Mouse (Mus musculus): ENCODE results near the gene Zfp14. TPM values are rescaled to one million over a fixed set of nuclear protein-coding genes. Genes with fewer than 3 reads are reported as not detected.

Zfp14 gene
- polyA plus RNA-seq (2015; fragmentation: Nextera tagmentation; extraction: Ambion mirVana) = 3.5 and 4.4 TPM in 2 replicates

DNA sequence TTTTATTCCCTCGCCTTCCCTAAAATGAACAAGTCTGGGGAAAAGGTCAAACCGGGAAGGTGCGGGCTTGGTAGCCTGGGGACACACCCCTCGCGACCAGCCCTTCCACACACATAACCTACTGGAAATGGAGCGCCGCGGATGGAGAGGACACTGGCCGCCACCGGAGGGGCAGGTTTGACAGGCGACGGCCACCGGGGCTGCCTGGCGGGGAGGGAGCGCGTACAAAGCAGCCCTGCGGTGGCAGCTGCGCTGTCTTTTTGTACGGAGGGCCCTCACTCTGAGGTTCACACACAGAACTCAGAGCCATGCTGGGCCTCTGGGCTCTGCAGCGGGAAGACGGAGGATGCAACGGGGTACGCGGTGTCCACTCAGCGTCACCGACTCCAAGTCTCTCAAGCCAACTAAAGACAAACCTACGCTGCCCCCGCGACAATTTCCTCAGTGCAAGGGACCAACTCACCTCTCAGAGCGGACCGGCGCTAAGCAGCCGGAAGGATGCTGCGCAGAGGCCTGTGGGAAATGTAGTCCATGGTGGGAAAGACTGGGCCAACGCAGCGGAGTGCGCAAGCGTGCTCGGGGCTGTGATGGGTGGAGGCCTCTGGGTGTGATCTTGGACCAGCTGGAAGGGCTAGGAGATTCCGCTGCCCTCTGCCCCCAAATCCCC lies at the start of gene Zfp14:
TSS of gene Zfp14 (minus strand) at position 499 of the 667 bp plus-strand sequence.

DNA sequence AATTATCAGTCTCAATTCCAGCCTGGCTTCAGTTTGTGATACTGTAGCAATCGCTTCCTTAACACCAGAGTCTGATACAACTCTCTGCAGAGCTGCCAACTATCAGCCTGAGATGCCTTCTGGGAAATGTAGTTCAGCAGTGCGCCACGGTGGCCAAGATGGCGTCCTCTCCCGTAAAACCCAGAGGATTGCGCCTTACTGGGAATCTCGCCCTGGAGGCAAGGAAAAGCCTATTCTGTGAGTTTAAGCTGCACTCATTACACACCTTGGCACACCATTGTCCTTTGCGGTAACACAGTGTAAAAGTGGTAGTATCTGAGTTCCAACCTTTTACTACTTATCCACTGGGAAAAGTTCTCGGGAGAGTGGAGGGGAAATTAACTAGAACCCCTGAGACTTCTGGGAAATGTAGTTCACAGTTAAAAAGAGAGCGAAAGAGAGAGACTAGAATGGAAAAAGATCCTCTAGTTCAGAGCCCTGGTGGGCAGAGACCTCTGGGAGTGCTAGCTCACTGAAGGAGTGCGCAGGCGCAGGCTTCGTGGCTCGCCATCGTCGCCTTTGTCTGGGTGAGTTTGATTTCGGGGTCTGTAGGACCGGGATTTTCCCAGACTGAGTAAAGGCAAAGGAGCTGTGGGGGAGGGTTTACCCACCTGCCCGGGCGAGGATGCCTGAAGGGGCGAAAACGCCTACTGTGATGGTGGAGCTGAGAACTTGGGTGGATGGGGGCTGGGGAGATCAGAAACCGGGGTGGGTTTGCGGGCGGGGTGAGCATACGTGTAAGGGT lies 43.7 kb upstream of the Zfp14 start, which contains the start of gene Zfp260:
TSS of gene Zfp260 (plus strand) at position 132 of the 784 bp plus-strand sequence.

DNA sequence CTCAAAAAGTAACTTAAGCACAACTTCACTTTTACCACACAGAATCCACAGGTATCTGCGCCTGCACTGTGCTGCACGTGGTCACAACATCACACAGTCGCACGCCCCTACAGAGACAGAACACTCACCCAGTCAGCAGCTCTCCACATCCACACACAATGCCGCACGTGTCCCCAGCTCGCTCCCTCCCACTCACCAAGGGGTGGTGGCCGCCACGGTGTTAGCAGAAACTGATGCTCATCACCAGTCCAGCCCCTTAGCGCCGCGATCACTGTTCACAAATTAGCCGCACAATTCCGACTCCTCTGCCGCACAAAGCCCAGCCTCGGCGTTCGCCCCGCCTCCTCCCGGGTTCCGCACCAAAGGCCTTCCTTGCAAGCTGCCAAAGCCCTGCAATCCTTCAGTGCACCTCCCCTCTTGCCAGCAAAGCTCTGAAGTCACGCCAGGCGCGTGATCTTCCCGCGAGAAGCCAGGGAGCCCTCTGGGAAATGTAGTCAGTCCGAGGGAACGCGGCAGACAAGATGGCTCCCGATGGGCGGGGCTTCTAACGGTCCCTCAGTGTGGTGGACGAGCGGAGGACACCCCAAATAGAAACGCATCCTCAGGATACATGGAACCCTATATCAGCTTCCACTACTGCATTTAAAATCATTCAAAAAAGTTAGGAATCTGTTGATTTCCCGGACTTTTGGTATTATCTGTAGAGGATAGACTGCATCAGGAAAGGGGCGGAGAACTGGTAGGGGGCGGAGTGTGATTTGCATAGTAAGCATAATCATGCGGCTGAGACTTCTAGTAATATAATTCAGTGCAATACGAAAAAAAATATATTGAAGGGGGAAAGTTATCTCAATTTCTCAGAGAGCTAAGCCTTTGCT lies 39.2 kb upstream of the Zfp14 start, which contains the start of the genes Gm26920 and Zfp566:
TSS of gene Gm26920 (minus strand) at position 319 of the 878 bp plus-strand sequence.
TSS of gene Zfp566 (minus strand) at position 436 of the 878 bp plus-strand sequence.

DNA sequence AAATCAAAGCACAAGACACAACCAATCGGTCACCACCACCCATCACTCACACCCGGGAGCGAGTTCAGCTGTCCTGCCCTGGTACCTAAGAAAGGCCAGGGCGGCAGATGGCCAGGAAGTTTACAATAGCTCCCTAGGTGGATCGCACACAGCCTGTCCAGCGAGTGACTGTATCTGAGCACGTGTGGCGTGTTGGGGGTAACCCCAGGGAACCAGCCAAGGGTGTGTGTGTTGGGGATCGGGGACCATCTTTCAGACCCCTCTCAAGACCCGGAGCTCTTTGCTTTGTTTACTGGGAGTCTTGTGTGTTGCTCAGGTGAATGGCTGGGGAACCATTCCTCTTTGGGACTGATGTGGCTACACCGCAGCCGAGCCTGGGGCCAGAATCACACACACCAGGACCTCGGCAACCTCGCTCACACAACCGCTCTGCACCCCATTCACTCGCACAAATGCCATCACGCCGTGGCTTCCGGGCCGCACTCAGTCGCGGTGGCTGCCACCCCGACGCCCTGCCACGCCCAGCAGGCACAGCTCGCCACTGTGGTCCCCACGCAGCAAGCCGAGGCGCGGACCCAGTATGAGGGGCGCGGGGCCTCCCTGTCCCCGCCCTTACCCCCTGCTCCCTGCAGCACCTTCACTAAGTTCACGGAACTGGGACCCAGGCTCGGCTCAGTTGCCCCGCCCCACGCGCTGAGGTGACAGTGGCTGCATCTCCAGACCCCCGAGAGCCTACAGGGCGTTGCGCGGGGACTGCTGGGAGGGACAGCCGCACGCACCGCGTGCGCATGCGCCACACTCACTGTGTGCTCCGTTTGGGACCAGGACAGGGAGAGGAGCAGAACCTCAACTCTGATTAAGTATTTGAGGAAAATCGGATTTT lies 21.2 kb upstream of the Zfp14 start, which contains the start of gene Zfp82:
TSS of gene Zfp82 (minus strand) at position 755 of the 883 bp plus-strand sequence.

Small RNA genes within 50 kb of the gene (microRNA-seq; reads per million reads assigned to microRNA genes)
- not detected for gene Gm23368 (ENCODE audit: borderline replicate concordance, insufficient number of aligned reads)

Other genes with a start within 250 kb of the Zfp14 start
- gene Zfp790, start 235.3 kb downstream of the Zfp14 start, polyA plus RNA-seq (2015; fragmentation: Nextera tagmentation; extraction: Ambion mirVana) = 6.9 and 8.6 TPM in 2 replicates
- gene Zfp940, start 197.7 kb downstream of the Zfp14 start, polyA plus RNA-seq (2015; fragmentation: Nextera tagmentation; extraction: Ambion mirVana) = 1.9 and 2.1 TPM in 2 replicates
- gene Zfp420, start 191.4 kb downstream of the Zfp14 start, polyA plus RNA-seq (2015; fragmentation: Nextera tagmentation; extraction: Ambion mirVana) = 2.2 and 3.1 TPM in 2 replicates
- 4.8 and 6.3 TPM in 2 replicates for gene Zfp27, start 144.8 kb downstream of the Zfp14 start, polyA plus RNA-seq (2015; fragmentation: Nextera tagmentation; extraction: Ambion mirVana)
- gene Zfp383, start 143.2 kb downstream of the Zfp14 start, polyA plus RNA-seq (2015; fragmentation: Nextera tagmentation; extraction: Ambion mirVana) = 4.1 and 4.2 TPM in 2 replicates
- gene Zfp74, start 97.3 kb downstream of the Zfp14 start, polyA plus RNA-seq (2015; fragmentation: Nextera tagmentation; extraction: Ambion mirVana) = 5.6 and 8.2 TPM in 2 replicates
- 3.0 and 3.1 TPM in 2 replicates for gene Zfp568, start 67.4 kb downstream of the Zfp14 start, polyA plus RNA-seq (2015; fragmentation: Nextera tagmentation; extraction: Ambion mirVana)
- 1.8 and 2.3 TPM in 2 replicates for gene Zfp82, start 21.5 kb upstream of the Zfp14 start, polyA plus RNA-seq (2015; fragmentation: Nextera tagmentation; extraction: Ambion mirVana)
- gene Gm26920, start 39.0 kb upstream of the Zfp14 start, polyA plus RNA-seq (2015; fragmentation: Nextera tagmentation; extraction: Ambion mirVana) = 0.74 and 0.83 TPM in 2 replicates
- gene Zfp566, start 39.1 kb upstream of the Zfp14 start, polyA plus RNA-seq (2015; fragmentation: Nextera tagmentation; extraction: Ambion mirVana) = 3.9 and 5.6 TPM in 2 replicates
- 47.3 and 47.5 TPM in 2 replicates for gene Zfp260, start 43.4 kb upstream of the Zfp14 start, polyA plus RNA-seq (2015; fragmentation: Nextera tagmentation; extraction: Ambion mirVana)
- gene Zfp382, start 70.6 kb upstream of the Zfp14 start, polyA plus RNA-seq (2015; fragmentation: Nextera tagmentation; extraction: Ambion mirVana) = 3.9 and 5.4 TPM in 2 replicates
- 6.1 and 7.2 TPM in 2 replicates for gene Zfp146, start 118.4 kb upstream of the Zfp14 start, polyA plus RNA-seq (2015; fragmentation: Nextera tagmentation; extraction: Ambion mirVana)
- gene Cox7a1, start 132.8 kb upstream of the Zfp14 start, polyA plus RNA-seq (2015; fragmentation: Nextera tagmentation; extraction: Ambion mirVana) = 44.3 and 48.0 TPM in 2 replicates
- 132 and 167 TPM in 2 replicates for gene Capns1, start 147.4 kb upstream of the Zfp14 start, polyA plus RNA-seq (2015; fragmentation: Nextera tagmentation; extraction: Ambion mirVana)
- 136 and 153 TPM in 2 replicates for gene Polr2i, start 180.6 kb upstream of the Zfp14 start, polyA plus RNA-seq (2015; fragmentation: Nextera tagmentation; extraction: Ambion mirVana)
- gene Tbcb, start 180.9 kb upstream of the Zfp14 start, polyA plus RNA-seq (2015; fragmentation: Nextera tagmentation; extraction: Ambion mirVana) = 167 and 170 TPM in 2 replicates
- gene Ovol3, start 184.3 kb upstream of the Zfp14 start, polyA plus RNA-seq (2015; fragmentation: Nextera tagmentation; extraction: Ambion mirVana) = not detected in 2 replicates
- 0.43 and 0.65 TPM in 2 replicates for gene Thap8, start 228.7 kb upstream of the Zfp14 start, polyA plus RNA-seq (2015; fragmentation: Nextera tagmentation; extraction: Ambion mirVana)
- 2.7 and 3.7 TPM in 2 replicates for gene Wdr62, start 229.0 kb upstream of the Zfp14 start, polyA plus RNA-seq (2015; fragmentation: Nextera tagmentation; extraction: Ambion mirVana)
- gene Clip3, start 240.3 kb upstream of the Zfp14 start, polyA plus RNA-seq (2015; fragmentation: Nextera tagmentation; extraction: Ambion mirVana) = 23.7 and 60.5 TPM in 2 replicates